Mouse (Mus musculus): ENCODE measurements around the gene Thsd4. TPM values are rescaled to one million over a fixed set of nuclear protein-coding genes. Genes with fewer than 3 reads are reported as not detected.

The Thsd4 gene
- polyA plus RNA-seq, 1 experiment from 2014 or later, result 34.9 TPM

DNA sequence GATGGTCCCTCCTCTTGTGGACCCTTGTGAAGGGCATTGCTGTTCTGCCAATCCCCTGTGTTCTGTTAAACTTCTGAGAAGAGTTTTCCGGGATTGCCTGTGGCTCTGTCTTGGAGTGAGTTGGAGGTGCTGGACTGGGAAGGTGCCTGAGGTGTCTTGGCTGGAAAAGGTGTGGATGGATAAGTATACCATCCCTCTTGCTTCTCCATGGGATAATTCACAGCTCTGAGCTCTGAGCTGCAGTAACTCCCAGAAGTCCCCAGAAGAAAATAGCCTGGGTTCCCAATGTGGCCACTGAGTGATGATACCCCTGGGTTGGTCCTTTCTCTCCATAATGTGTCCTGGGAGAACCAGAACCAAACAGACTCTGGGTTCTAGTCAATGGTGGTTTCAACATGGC is 398.8 kb downstream of the Thsd4 start:
- ATAC-seq (replicated peaks; ENCODE audit: low FRiP score, low TSS enrichment, low read depth), result no peak
- no peak overlapping the region for H3K27ac ChIP-seq (ENCODE audit: low read depth)
- WGBS, result 69% methylated on average over 1 of the region's 1 CpGs
- H3K27me3 ChIP-seq (replicated peaks; ENCODE audit: control insufficient read depth, insufficient read depth, low read length), result no peaks in the 10 kb centered on the region
- no peak overlapping the region for H3K9ac ChIP-seq (ENCODE audit: low read length)
- no peak overlapping the region for H3K4me3 ChIP-seq (ENCODE audit: low read depth, low read length)
- H3K4me1 ChIP-seq (replicated peaks; ENCODE audit: control insufficient read depth, insufficient read depth, low read length), result peaks cover 7% of the 10 kb centered on the region; the same call in 1 of the 2 replicates
- no peak overlapping the region for H3K4me2 ChIP-seq (ENCODE audit: low read length)
- no peak for DNase-seq (ENCODE audit: low spot score)
- no peaks in the 10 kb centered on the region for H3K36me3 ChIP-seq (ENCODE audit: control insufficient read depth, insufficient read depth, low read length)
- no peaks in the 10 kb centered on the region for H3K9me3 ChIP-seq (ENCODE audit: control insufficient read depth, low read length)

DNA sequence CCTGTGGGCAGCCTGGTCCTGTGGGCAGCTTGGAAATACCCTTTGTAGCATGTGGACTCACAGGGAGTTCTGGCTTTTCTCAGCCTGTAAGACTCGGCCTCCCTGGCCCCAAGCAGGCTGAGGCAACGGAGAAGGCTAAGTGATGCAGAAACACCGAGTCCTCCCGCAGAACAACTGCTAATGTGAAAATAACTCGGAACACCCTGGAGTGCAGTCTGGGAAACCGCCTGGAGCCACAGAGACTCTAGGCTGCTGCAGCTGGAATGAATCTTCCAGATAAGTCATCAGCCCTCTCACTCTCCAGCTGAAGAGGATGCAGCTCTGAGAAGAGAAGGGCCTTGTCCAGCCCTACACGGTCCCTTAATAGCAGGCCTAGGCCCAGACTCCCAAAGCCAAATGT is 402.0 kb downstream of the Thsd4 start:
- Histone ChIP-seq H3K4me2 (ENCODE audit: low read length) (no peak overlapping the region), H3K27me3 (replicated peaks; ENCODE audit: control insufficient read depth, insufficient read depth, low read length) (no peaks in the 10 kb centered on the region), H3K4me3 (ENCODE audit: low read depth, low read length) (no peak overlapping the region), H3K9me3 (ENCODE audit: control insufficient read depth, low read length) (no peaks in the 10 kb centered on the region), H3K4me1 (replicated peaks; ENCODE audit: control insufficient read depth, insufficient read depth, low read length) (peaks cover 7% of the 10 kb centered on the region; the same call in 1 of the 2 replicates), H3K9ac (ENCODE audit: low read length) (no peak overlapping the region), H3K36me3 (ENCODE audit: control insufficient read depth, insufficient read depth, low read length) (no peaks in the 10 kb centered on the region), H3K27ac (ENCODE audit: low read depth) (peak overlapping the region; percentile 62; the same call in 1 of the 2 replicates)
- no peak for ATAC-seq (replicated peaks; ENCODE audit: low FRiP score, low TSS enrichment, low read depth)
- no peak for DNase-seq (ENCODE audit: low spot score)
- WGBS, result 35% methylated on average over 7 of the region's 7 CpGs

DNA sequence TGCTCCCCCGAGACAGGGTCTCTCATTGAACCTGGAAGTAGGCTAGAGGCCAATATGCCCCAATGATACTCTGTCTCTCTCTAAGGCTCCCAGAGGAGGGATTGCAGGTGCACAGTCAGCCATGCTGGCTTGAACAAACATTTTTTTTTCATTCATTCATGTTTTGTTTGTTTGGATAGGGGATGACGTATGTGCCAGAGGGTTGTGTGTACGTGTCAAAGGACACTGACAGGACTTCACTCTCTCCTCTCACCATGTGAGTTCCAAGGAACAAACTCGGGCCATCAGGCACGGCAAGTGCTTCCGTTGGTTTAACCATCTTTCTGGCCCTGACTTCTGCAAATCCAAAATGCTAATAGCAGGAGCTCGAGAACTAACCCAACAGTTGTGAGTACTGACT is 404.0 kb downstream of the Thsd4 start:
- 75% methylated on average over 7 of the region's 7 CpGs for WGBS
- no peak for DNase-seq (ENCODE audit: low spot score)
- Histone ChIP-seq H3K9ac (ENCODE audit: low read length) (no peak overlapping the region), H3K27me3 (replicated peaks; ENCODE audit: control insufficient read depth, insufficient read depth, low read length) (no peaks in the 10 kb centered on the region), H3K36me3 (ENCODE audit: control insufficient read depth, insufficient read depth, low read length) (no peaks in the 10 kb centered on the region), H3K4me3 (ENCODE audit: low read depth, low read length) (no peak overlapping the region), H3K27ac (ENCODE audit: low read depth) (no peak overlapping the region), H3K4me1 (replicated peaks; ENCODE audit: control insufficient read depth, insufficient read depth, low read length) (peaks cover 7% of the 10 kb centered on the region; the same call in 1 of the 2 replicates), H3K9me3 (ENCODE audit: control insufficient read depth, low read length) (no peaks in the 10 kb centered on the region), H3K4me2 (ENCODE audit: low read length) (no peak overlapping the region)
- no peak for ATAC-seq (replicated peaks; ENCODE audit: low FRiP score, low TSS enrichment, low read depth)

DNA sequence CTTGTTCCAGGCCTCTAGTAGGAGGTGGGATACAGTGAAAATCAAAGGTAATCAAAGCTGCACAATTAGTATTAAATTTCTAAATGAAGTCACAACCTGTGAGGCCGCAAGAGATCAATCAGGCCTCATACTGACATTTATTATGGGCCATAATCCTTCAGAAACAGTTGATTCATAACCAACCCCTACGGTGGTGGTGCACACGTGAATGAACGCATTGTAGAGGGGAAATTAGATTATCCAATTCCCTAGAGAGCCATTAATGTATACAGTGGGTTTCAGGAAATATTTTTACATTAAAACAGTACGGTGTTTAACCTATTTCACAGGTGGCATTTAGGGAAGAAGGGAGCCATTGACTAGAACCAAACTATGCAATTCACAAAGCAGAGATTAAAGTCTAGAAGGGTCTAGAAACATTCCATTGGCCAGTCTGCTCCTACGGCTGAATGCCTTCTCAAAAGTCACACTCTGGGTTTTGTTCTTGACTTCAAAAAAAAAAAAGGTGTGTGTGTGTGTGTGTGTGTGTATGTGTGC is 406.1 kb downstream of the Thsd4 start:
- ATAC-seq (replicated peaks; ENCODE audit: low FRiP score, low TSS enrichment, low read depth), result no peak
- 59% methylated on average over 6 of the region's 6 CpGs for WGBS
- H3K27ac ChIP-seq (ENCODE audit: low read depth), result no peak overlapping the region

DNA sequence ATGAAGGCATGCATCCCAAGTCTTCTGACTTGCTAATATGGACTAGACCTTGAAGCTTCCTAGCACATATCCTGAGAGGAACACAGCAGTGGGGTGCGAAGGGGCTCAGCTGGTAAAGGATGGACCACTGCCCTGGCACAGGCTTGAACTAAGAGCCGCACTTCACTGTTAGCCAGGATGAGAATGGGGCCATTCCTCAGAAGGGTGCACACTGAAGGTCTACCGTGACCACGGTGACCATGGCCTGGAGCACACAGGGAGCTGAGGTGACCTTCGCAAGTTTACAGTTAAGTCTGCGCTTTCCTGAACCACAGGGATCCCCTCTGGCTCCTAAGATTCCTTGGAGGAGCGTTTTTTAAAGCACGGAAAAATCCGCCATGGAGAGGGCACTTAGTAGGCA is 406.5 kb downstream of the Thsd4 start:
- DNase-seq (ENCODE audit: low spot score), result no peak
- no peak overlapping the region for H3K4me3 ChIP-seq (ENCODE audit: low read depth, low read length)
- no peaks in the 10 kb centered on the region for H3K9me3 ChIP-seq (ENCODE audit: control insufficient read depth, low read length)
- H3K36me3 ChIP-seq (ENCODE audit: control insufficient read depth, insufficient read depth, low read length), result no peaks in the 10 kb centered on the region
- H3K27me3 ChIP-seq (replicated peaks; ENCODE audit: control insufficient read depth, insufficient read depth, low read length), result no peaks in the 10 kb centered on the region
- ATAC-seq (replicated peaks; ENCODE audit: low FRiP score, low TSS enrichment, low read depth), result no peak
- H3K4me2 ChIP-seq (ENCODE audit: low read length), result no peak overlapping the region
- no peak overlapping the region for H3K27ac ChIP-seq (ENCODE audit: low read depth)
- H3K4me1 ChIP-seq (replicated peaks; ENCODE audit: control insufficient read depth, insufficient read depth, low read length), result peaks cover 7% of the 10 kb centered on the region; the same call in 1 of the 2 replicates
- H3K9ac ChIP-seq (ENCODE audit: low read length), result no peak overlapping the region
- WGBS, result 93% methylated on average over 9 of the region's 9 CpGs

More for the DNA sequence above, 406.1 kb downstream of the Thsd4 start:
- H3K4me3 ChIP-seq (ENCODE audit: low read depth, low read length), result no peak overlapping the region
- H3K4me1 ChIP-seq (replicated peaks; ENCODE audit: control insufficient read depth, insufficient read depth, low read length), result peaks cover 7% of the 10 kb centered on the region; the same call in 1 of the 2 replicates
- no peak overlapping the region for H3K4me2 ChIP-seq (ENCODE audit: low read length)
- H3K27me3 ChIP-seq (replicated peaks; ENCODE audit: control insufficient read depth, insufficient read depth, low read length), result no peaks in the 10 kb centered on the region
- H3K9me3 ChIP-seq (ENCODE audit: control insufficient read depth, low read length), result no peaks in the 10 kb centered on the region
- H3K9ac ChIP-seq (ENCODE audit: low read length), result no peak overlapping the region
- no peak for DNase-seq (ENCODE audit: low spot score)
- no peaks in the 10 kb centered on the region for H3K36me3 ChIP-seq (ENCODE audit: control insufficient read depth, insufficient read depth, low read length)

DNA sequence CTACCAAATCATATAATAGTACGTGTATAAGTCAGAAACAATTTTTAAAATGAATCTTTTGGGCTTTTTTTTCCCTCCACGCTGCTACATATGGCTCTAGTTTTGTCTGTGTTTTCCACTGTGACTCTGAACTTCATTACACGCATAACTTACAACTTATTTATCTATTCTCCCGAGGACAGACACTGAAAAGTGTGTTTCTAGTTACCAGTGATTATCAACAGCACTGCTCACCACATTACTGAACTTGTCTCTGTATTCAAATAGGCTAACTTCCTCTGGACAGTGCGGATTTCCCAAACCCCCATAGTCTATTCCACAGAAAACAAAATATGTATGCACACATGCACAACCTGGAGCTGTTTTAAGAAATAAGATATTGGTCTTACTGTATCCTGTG is 411.6 kb downstream of the Thsd4 start:
- Histone ChIP-seq H3K27me3 (replicated peaks; ENCODE audit: control insufficient read depth, insufficient read depth, low read length) (no peaks in the 10 kb centered on the region), H3K27ac (ENCODE audit: low read depth) (no peak overlapping the region), H3K4me3 (ENCODE audit: low read depth, low read length) (no peak overlapping the region), H3K36me3 (ENCODE audit: control insufficient read depth, insufficient read depth, low read length) (no peaks in the 10 kb centered on the region), H3K4me1 (replicated peaks; ENCODE audit: control insufficient read depth, insufficient read depth, low read length) (no peaks in the 10 kb centered on the region), H3K9me3 (ENCODE audit: control insufficient read depth, low read length) (no peaks in the 10 kb centered on the region), H3K9ac (ENCODE audit: low read length) (no peak overlapping the region), H3K4me2 (ENCODE audit: low read length) (no peak overlapping the region)
- DNase-seq (ENCODE audit: low spot score) (no peak), ATAC-seq (replicated peaks; ENCODE audit: low FRiP score, low TSS enrichment, low read depth) (no peak)
- WGBS, result 83% methylated on average over 5 of the region's 5 CpGs

DNA sequence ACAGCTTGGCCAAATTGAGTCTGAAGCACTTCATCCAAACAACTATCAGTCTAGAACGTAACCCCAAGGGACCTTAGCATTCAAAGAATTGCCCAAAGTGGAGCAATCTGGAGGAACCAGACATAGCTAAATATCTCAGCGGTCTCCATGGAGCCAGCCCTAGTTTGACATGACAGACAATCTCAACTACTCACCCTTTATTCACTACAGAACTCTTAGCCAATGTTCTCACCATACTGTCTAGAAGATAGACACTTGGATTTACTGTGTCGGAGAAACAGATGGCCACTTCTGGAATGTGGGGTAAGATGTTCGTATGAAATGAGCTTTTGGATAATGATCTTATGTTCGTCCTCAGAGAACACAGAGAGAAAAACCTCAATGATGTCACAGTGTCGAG is 415.2 kb downstream of the Thsd4 start:
- Histone ChIP-seq H3K4me1 (replicated peaks; ENCODE audit: control insufficient read depth, insufficient read depth, low read length) (no peaks in the 10 kb centered on the region), H3K9me3 (ENCODE audit: control insufficient read depth, low read length) (no peaks in the 10 kb centered on the region), H3K27me3 (replicated peaks; ENCODE audit: control insufficient read depth, insufficient read depth, low read length) (no peaks in the 10 kb centered on the region), H3K36me3 (ENCODE audit: control insufficient read depth, insufficient read depth, low read length) (no peaks in the 10 kb centered on the region), H3K4me2 (ENCODE audit: low read length) (no peak overlapping the region), H3K4me3 (ENCODE audit: low read depth, low read length) (no peak overlapping the region), H3K27ac (ENCODE audit: low read depth) (no peak overlapping the region), H3K9ac (ENCODE audit: low read length) (no peak overlapping the region)
- 84% methylated on average over 6 of the region's 6 CpGs for WGBS
- no peak for ATAC-seq (replicated peaks; ENCODE audit: low FRiP score, low TSS enrichment, low read depth)
- DNase-seq (ENCODE audit: low spot score), result no peak

DNA sequence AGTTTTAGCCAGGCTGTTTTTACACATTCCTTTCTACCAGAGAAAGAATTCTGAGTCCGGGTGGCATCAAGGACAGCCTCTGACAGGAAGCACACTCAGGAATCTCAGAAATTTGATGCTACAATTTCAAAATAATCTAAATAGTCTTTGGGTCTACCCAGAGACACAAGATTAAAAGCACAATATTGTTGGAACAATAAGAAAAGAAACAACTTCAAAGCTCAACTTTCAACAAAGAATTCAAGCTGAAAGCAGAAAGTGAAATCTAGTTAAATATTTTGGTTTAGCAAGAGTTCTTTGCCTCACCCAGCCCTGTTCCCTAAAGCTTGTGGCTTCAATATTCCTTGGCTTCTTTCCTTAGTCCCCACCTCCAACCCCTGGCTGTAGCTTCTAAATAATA is 415.7 kb downstream of the Thsd4 start:
- 25% methylated on average over 1 of the region's 1 CpGs for WGBS
- Histone ChIP-seq H3K4me2 (ENCODE audit: low read length) (no peak overlapping the region), H3K9ac (ENCODE audit: low read length) (no peak overlapping the region), H3K36me3 (ENCODE audit: control insufficient read depth, insufficient read depth, low read length) (no peaks in the 10 kb centered on the region), H3K27me3 (replicated peaks; ENCODE audit: control insufficient read depth, insufficient read depth, low read length) (no peaks in the 10 kb centered on the region), H3K4me1 (replicated peaks; ENCODE audit: control insufficient read depth, insufficient read depth, low read length) (no peaks in the 10 kb centered on the region), H3K9me3 (ENCODE audit: control insufficient read depth, low read length) (no peaks in the 10 kb centered on the region), H3K4me3 (ENCODE audit: low read depth, low read length) (no peak overlapping the region), H3K27ac (ENCODE audit: low read depth) (no peak overlapping the region)
- ATAC-seq (replicated peaks; ENCODE audit: low FRiP score, low TSS enrichment, low read depth), result no peak
- no peak for DNase-seq (ENCODE audit: low spot score)

DNA sequence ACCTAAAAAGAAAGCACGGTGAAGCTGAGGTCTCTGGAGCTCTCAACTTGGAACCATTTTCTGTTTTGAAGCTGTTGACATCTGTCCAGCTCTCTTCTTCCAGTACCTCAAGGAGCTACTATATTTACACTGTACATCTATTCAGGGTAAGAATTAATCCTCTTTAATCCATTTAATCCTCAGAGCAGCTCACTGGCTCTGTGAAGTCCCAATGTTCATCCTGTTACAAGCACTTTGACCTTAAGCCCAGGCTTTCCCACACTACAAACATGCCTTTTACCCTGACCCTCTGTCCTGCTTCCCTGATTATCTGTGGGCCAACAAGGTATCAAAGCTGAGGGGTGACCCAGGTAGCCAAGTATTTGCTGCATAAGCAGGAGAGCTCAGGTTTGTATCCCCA is 427.6 kb downstream of the Thsd4 start:
- no peak for ATAC-seq (replicated peaks; ENCODE audit: low FRiP score, low TSS enrichment, low read depth)
- no peaks in the 10 kb centered on the region for H3K4me1 ChIP-seq (replicated peaks; ENCODE audit: control insufficient read depth, insufficient read depth, low read length)
- H3K27me3 ChIP-seq (replicated peaks; ENCODE audit: control insufficient read depth, insufficient read depth, low read length), result no peaks in the 10 kb centered on the region
- 79% methylated on average over 1 of the region's 1 CpGs for WGBS
- H3K9ac ChIP-seq (ENCODE audit: low read length), result no peak overlapping the region
- H3K27ac ChIP-seq (ENCODE audit: low read depth), result no peak overlapping the region
- no peaks in the 10 kb centered on the region for H3K9me3 ChIP-seq (ENCODE audit: control insufficient read depth, low read length)
- DNase-seq (ENCODE audit: low spot score), result no peak
- H3K36me3 ChIP-seq (ENCODE audit: control insufficient read depth, insufficient read depth, low read length), result no peaks in the 10 kb centered on the region
- H3K4me3 ChIP-seq (ENCODE audit: low read depth, low read length), result no peak overlapping the region
- no peak overlapping the region for H3K4me2 ChIP-seq (ENCODE audit: low read length)
